Mouse (Mus musculus) stomach, embryonic 14.5 days (tissue): ENCODE data around the gene Zfp746. TPM values are rescaled to one million over a fixed set of nuclear protein-coding genes. Genes with fewer than 3 reads are reported as not detected.

Experiments used
- ATAC-seq: fragments of 200-750 bp; cut with Nextera tagmentation; 2 replicates; pipeline ENCODE4 v1.8.0; 2017; ENCODE audit warnings: low read depth, moderate TSS enrichment; ENCODE audit not compliant: insufficient number of reproducible peaks, insufficient read depth, low FRiP score
- H3K27ac ChIP-seq: fragments of 300-500 bp; sonication (generic); 2 replicates; pipeline ENCODE4 v1.5.1; 2014; ENCODE audit warnings: mild to moderate bottlenecking, low read length, moderate library complexity, mixed read lengths
- H3K27me3 ChIP-seq: fragments of 300-500 bp; sonication (generic); 2 replicates; pipeline ENCODE4 v1.6.1; 2014; ENCODE audit warnings: low read length, control low read depth, mixed read lengths; ENCODE audit not compliant: control insufficient read depth, insufficient read depth
- H3K36me3 ChIP-seq: fragments of 300-500 bp; sonication (generic); 2 replicates; pipeline ENCODE4 v1.6.1; 2014; ENCODE audit warnings: mild to moderate bottlenecking, control low read depth, low read length, moderate library complexity, mixed read lengths; ENCODE audit not compliant: control insufficient read depth, insufficient read depth
- H3K4me1 ChIP-seq: fragments of 300-500 bp; sonication (generic); 2 replicates; pipeline ENCODE4 v1.6.1; 2014; ENCODE audit warnings: low read length, control low read depth, mixed read lengths; ENCODE audit not compliant: control insufficient read depth, insufficient read depth
- H3K4me2 ChIP-seq: fragments of 300-500 bp; sonication (generic); replicated peaks from 2 replicates; pipeline ENCODE4 v1.6.1; 2014; ENCODE audit warnings: low read depth, low read length, control low read depth
- H3K4me3 ChIP-seq: fragments of 300-500 bp; sonication (generic); 2 replicates; pipeline ENCODE4 v1.5.1; 2014; ENCODE audit warnings: low read depth, low read length, control low read depth
- H3K9ac ChIP-seq: fragments of 300-500 bp; sonication (generic); replicated peaks from 2 replicates; pipeline ENCODE4 v1.6.1; 2014; ENCODE audit warnings: low read depth, mild to moderate bottlenecking, control low read depth, low read length, moderate library complexity, mixed read lengths
- H3K9me3 ChIP-seq: fragments of 300-500 bp; sonication (generic); 2 replicates; pipeline ENCODE4 v1.6.1; 2016; ENCODE audit warnings: low read depth, low read length, control low read depth; ENCODE audit not compliant: control insufficient read depth
- WGBS: fragments of 180-500 bp; shearing (Covaris S2); extraction: QIAGEN DNeasy Blood & Tissue Kit; methylation state at CpG from one replicate; pipeline ENCODE4 v1.1.7; 2014; 5-methylcytosine and 5-hydroxymethylcytosine counted together
- microRNA-seq: library from miRNA; unstranded; fragments of <30 nt; microRNA quantifications from one replicate; pipeline ENCODE4, GENCODE M21; 2016
- polyA plus RNA-seq: library from polyadenylated mRNA; unstranded; fragments of >200 nt; fragmentation: Nextera tagmentation; extraction: Ambion mirVana; gene quantifications from 2 replicates; pipeline ENCODE4 v1.2.1, GENCODE M21; 2014

Gene Zfp746
- polyA plus RNA-seq, 1 experiment from 2014 or later = 18.9 TPM

- Histone ChIP-seq H3K4me3 (no peak overlapping the region), H3K9me3 (peaks cover 26% of the 10 kb centered on the region), H3K9ac (no peak overlapping the region), H3K27ac (no peak overlapping the region), H3K27me3 (no peaks in the 10 kb centered on the region), H3K36me3 (peaks cover 65% of the 10 kb centered on the region), H3K4me1 (no peaks in the 10 kb centered on the region), H3K4me2 (no peak overlapping the region)
- ATAC-seq = no peak
- 86% methylated on average over 43 of the region's 43 CpGs for WGBS
Measured at GRCm38 (mm10) chr6:48024330-48024993, 61.9 kb downstream of the Zfp746 start.

GRCm38 (mm10) chr6:48022672-48023071 is 63.7 kb downstream of the Zfp746 start:
- 79% methylated on average over 2 of the region's 2 CpGs for WGBS
- peaks cover 26% of the 10 kb centered on the region for H3K9me3 ChIP-seq
- H3K27me3 ChIP-seq = no peaks in the 10 kb centered on the region
- H3K4me3 ChIP-seq = no peak overlapping the region
- no peak for ATAC-seq
- H3K27ac ChIP-seq = no peak overlapping the region
- no peak overlapping the region for H3K4me2 ChIP-seq
- H3K4me1 ChIP-seq = no peaks in the 10 kb centered on the region
- H3K9ac ChIP-seq = no peak overlapping the region
- peaks cover 48% of the 10 kb centered on the region for H3K36me3 ChIP-seq

DNA sequence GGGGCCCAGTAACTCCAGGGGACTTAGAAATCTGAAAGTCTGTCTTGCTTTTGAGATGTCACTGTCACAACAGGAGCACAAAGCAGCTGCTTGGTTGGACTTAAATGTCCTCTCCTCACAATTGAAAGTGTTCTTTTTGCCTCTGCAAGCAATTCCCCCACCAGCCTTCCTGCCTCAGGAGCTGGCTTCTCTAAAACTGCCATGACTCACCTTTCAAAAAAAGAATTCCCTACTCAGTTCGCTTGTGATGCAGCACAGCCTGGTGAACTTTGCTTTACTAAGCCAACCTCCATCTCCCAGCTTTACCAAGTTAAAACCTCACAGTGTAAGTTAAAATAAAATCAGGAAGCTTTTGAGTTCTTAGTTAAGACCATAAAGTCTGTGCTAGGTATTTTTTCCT is 64.7 kb downstream of the Zfp746 start:
- ATAC-seq = no peak
- Histone ChIP-seq H3K4me2 (no peak overlapping the region), H3K36me3 (peaks cover 39% of the 10 kb centered on the region), H3K27me3 (no peaks in the 10 kb centered on the region), H3K4me3 (no peak overlapping the region), H3K4me1 (no peaks in the 10 kb centered on the region), H3K9me3 (peaks cover 26% of the 10 kb centered on the region), H3K27ac (no peak overlapping the region), H3K9ac (no peak overlapping the region)
- WGBS = 78% methylated on average over 1 of the region's 1 CpGs

DNA sequence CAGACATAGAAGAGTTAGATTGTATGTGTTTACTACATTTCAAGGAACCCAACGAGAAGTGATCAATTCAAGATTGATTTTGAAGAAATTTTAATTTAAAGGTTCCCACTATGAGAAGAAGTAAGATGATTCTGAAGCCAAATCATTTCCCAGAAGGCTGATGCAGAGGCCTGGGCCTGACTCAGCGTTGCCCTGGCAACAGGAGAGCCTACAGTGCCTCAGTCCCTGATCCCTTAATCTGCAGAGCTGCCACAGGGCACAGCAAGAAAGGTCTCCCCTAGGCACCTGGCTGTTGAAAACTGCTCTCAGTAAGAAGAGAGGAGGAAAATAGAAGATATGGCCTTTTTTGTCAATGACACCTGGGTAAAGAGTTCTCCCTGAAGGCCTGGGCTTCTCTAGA is 66.4 kb downstream of the Zfp746 start:
- H3K4me3 ChIP-seq = no peak overlapping the region
- no peak overlapping the region for H3K4me2 ChIP-seq
- no peak overlapping the region for H3K27ac ChIP-seq
- peaks cover 23% of the 10 kb centered on the region for H3K36me3 ChIP-seq
- H3K9ac ChIP-seq = no peak overlapping the region
- peaks cover 12% of the 10 kb centered on the region for H3K9me3 ChIP-seq
- ATAC-seq = no peak
- WGBS = 77% methylated on average over 2 of the region's 2 CpGs
- H3K27me3 ChIP-seq = no peaks in the 10 kb centered on the region
- no peaks in the 10 kb centered on the region for H3K4me1 ChIP-seq

GRCm38 (mm10) chr6:48016841-48017240 is 69.6 kb downstream of the Zfp746 start:
- Histone ChIP-seq H3K36me3 (no peaks in the 10 kb centered on the region), H3K27ac (peak overlapping the region; percentile 80; the same call in 1 of the 2 replicates)

DNA sequence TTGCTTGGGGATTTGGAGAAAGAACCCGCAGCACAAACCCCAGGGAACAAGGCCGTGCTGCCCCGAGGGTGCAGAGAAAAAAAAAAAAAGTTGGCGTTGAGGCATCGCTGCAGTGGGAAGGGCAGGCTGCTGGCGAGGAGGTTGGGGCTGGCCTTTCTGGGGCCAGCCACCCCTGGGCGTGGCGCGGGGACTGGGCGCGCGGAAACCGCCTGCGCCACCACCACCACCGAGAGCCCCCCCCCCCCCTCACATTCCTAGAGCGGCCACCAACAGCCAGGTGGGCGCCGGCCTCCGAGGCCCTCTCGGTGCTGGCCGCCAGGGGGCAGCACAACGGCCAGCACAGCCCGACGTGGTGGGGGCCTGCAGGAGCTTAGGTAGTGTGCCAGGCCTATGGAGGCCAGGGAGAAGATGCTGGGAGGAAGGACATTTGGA is 70.3 kb downstream of the Zfp746 start:
- H3K9ac ChIP-seq = 0 out of 2 replicates have a peak overlapping the region, but pooled peaks have one; percentile 18
- H3K27me3 ChIP-seq = no peaks in the 10 kb centered on the region
- under 1% methylated on average over 24 of the region's 24 CpGs for WGBS
- no peaks in the 10 kb centered on the region for H3K4me1 ChIP-seq
- peak overlapping the region; percentile 27 for H3K4me3 ChIP-seq
- peak overlapping the region; percentile 80; the same call in 1 of the 2 replicates for H3K27ac ChIP-seq
- H3K9me3 ChIP-seq = no peaks in the 10 kb centered on the region
- peak overlapping the region; percentile 45 for H3K4me2 ChIP-seq
- peak; percentile 93 for ATAC-seq
- no peaks in the 10 kb centered on the region for H3K36me3 ChIP-seq

More at GRCm38 (mm10) chr6:48016841-48017240, 69.6 kb downstream of the Zfp746 start:
- Histone ChIP-seq H3K4me2 (no peak overlapping the region), H3K9me3 (no peaks in the 10 kb centered on the region), H3K9ac (no peak overlapping the region), H3K4me1 (no peaks in the 10 kb centered on the region), H3K27me3 (no peaks in the 10 kb centered on the region), H3K4me3 (no peak overlapping the region)
- WGBS = 91% methylated on average over 9 of the region's 9 CpGs
- no peak for ATAC-seq

Small RNAs within 50 kb of the gene (microRNA-seq; reads per million reads assigned to microRNA genes)
- not detected for gene Gm24563

Other genes starting within 250 kb of the Zfp746 start
- 13.4 and 13.8 TPM in 2 replicates for gene Zfp282, start 209.4 kb downstream of the Zfp746 start, polyA plus RNA-seq
- 13.3 and 13.8 TPM in 2 replicates for gene Zfp212, start 166.1 kb downstream of the Zfp746 start, polyA plus RNA-seq
- 10.0 and 10.9 TPM in 2 replicates for gene Zfp956, start 133.2 kb downstream of the Zfp746 start, polyA plus RNA-seq
- 7.1 and 7.3 TPM in 2 replicates for gene Zfp777, start 37.7 kb downstream of the Zfp746 start, polyA plus RNA-seq